Mouse (Mus musculus): Measurements from ENCODE around the gene Prune1.

DNA sequence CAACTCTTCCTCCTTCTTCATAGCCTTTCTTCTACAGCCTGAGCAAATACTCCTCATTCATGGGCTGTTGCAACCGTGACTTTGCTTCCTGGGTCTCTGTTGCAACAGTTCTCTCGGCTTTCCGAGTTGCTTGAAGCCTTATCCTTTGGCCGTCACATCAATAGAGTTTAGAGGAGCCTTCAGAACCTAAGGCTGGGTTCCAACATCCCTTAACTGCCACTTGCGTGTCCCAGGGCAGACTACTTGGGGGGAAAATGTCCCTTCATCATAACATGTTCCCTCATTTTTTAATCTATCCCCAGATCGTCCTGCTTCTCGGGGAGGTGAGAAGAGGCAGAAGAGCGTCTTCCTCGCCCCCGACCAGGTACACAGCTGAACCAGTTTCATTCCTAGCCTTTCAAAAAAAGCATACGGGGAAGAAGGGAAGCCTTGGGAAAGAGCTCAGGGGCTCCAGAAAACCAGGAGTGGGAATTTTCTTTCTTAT is 547 bp upstream of the Prune1 start:
- TF ChIP-seq CTCF (IDR thresholded peaks at IDR 0.05; ENCODE audit: insufficient read depth, low read length) (no peak), POLR2A (IDR thresholded peaks at IDR 0.05; ENCODE audit: borderline replicate concordance, extremely low read depth, low read depth, low read length) (no peak; the same call in 1 of the 2 replicates)

Data from lung, adult 2 months (tissue).